Mouse (Mus musculus): ENCODE measurements around the gene Dscam.

Gene Dscam

DNA sequence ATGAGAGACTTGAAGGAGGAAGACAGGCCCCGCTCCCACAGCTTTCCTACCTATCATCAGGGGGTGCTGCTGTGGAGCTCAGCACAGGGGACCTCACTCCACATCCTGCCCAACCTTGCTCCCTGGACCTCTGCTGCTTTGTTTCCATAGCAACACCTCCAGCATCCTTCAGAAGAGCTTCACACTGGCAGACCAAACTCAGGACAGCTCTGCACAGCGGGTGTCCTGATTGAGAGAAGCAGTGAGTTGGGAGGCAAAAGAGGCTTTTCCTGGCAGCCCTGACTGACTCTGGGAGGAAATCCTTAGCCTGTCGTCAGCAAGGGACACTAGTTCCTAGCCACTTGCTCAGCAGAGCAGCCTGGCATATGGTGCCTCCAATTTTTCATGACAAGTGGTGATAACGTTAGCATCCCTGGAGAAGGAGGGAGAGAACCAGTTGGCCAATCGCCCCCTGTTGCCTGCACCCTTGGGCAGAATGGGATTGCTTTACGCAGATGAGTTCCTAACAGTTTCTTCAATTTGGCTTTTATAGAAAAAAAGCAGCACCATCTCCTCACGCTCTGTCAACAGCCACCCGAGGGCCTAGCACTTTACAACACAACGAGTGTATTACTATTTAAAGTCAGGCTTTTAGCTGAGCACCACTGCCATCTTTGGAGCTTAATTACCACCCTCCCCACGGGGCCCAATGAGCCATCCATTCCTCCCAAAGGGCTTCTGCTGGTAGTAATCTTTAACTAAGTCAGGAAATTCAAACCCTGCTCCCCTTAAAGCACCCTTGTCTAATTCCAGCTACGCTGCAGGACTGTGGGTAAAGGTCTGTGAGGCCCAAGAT lies 224.9 kb downstream of the Dscam start:
- in situ Hi-C loops (cut with MboI, MseI), result no loop called here

DNA sequence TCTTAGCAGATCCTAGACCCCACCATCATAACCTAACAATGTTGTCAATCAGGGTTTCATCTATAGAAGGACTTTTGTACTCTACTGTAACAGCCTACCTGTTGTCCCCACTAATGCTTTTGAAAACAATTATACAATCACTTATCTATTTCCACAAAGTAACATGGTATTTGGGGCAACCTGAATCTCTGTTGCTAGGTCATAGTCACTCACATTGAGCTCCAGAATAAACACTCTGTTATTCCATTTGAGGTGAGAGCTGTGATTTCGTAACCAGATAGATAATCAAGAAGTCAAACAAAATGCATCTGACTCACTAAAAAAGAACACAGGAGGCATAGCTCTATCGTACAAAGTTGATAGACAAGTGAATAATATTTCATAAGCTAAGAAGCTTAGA lies 226.9 kb downstream of the Dscam start:
- in situ Hi-C loops (cut with MboI, MseI), result no loop called here

DNA sequence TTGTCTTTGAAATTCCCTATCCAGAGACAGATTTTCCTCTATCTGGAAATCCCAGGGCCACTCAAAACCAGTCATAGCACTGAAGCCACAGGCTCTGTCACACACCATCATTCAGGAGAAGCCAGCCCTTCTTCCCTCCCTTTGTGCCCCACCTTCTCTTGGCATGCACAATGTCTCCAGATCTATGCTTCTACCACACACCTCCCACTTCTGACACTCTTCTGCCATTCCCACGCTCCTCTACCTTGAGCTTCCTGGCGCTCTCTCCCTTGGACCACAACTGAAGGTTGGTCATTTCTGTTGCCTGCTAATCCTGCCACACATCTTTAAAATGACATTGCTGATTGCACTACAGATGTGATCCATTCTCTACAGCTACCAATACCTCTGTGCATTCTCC lies 235.8 kb downstream of the Dscam start:
- in situ Hi-C loops (cut with MboI, MseI), result no loop called here

DNA sequence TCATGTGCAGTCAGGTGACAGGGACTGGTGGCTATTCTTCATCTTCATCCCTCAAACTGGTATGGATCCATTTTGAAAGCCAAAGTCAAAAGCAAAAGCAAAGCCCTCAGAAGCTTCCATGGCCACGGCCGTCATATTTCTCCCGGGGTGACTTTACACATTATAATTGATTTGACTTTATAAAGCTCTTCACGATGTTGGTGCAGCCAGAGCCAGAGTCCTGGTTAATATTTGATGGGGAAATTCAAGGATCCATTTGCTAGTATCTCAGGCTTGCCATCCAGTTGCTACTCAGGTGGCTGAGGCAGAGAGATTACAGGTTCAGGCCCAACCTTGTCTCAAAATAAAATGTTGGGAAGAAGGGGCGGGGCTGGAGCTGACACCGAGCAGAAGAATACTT lies 238.3 kb downstream of the Dscam start:
- in situ Hi-C loops (cut with MboI, MseI), result no loop called here

DNA sequence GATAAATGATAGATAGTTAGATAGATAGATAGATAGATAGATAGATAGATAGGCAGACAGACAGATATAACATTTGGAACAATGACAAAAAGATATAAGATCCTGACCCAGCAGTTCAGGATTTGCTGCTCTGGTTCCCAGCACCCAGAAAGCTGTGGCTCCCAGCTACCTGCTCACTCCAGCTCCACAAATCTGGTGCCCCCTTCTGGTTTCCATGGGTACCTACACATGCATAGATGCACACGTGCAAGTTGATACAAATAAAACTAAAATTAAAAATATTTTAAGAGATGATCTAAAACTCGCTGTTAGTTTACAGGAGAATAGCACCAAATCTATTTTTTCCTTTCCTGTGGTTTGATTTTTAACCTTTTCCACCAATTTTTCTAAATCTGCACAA lies 238.8 kb downstream of the Dscam start:
- in situ Hi-C loops (cut with MboI, MseI), result no loop called here

DNA sequence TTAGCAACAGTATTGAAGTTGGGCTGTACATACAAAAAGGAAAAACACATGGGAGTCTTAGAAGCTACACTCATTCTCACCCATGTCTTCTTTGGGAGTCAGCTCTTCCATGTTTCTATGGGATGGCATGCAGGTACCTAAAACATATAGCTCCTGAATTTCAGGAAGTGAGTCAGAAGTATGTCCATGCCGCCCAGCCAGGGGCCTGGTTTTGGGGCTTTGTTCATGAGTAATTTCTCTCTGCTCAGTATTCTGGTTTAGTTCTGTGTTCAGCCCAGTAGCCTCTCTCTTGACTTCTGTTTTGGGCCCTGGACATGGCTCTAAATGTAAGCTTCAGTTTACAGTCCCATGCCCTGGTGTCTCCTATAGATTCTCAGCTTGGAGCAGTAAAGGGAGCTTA lies 242.5 kb downstream of the Dscam start:
- in situ Hi-C loops (cut with MboI, MseI), result no loop called here

DNA sequence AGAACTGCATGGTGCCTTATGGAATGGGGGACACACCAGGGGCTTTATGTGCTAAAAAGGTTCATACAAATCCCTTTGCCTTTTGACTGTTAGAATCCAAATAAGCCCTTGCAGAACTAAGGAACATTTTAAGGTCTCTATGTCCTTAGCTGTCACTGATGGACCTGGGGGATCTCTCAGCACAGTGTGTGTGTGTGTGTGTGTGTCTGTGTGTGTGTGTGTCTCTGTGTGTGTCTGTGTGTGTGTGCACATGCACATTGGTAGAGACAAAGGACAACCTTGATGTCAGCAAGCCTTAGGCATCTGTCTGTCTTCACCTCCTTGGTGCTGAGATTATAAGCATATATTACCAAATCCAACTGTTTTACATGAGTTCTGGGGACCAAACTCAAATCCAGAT lies 243.1 kb downstream of the Dscam start:
- in situ Hi-C loops (cut with MboI, MseI), result no loop called here

DNA sequence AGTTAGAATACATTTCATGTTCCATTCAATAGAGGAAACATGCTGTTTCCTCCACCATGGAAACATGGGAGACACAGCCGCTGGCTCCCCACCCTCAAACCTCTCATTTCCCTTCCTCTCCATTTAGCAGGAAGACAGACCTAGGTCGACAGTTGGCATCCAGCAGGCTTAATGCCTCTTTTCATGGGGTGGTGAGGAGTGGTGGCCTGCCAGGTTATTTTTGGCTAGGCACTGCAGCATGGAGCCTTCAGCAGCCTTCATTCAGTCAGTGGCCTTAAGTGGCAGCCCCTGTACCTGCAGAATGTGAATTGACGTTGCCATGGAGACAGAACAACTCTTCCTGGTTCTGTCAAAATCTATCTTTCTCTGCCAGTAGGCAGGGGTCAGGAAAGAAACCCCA lies 243.6 kb downstream of the Dscam start:
- in situ Hi-C loops (cut with MboI, MseI), result no loop called here

DNA sequence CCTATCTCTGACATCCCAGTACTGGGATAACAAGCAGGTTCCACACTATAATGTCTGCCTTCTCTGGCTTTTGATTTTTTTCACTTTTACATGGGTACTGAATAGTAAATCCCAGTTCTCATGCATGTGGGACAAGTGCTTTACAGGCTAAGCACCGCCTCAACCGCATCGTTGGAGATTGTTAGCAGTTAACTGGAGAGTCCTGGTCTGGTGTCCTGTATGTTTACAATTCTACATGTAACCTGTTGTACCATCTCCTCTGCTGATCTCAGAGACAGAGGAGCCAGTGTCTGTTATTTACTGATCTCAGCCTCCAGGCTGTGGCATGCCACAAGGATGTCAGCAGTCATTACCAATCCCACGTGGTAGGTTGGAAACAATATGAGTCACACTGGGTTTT lies 246.6 kb downstream of the Dscam start:
- in situ Hi-C loops (cut with MboI, MseI), result no loop called here

DNA sequence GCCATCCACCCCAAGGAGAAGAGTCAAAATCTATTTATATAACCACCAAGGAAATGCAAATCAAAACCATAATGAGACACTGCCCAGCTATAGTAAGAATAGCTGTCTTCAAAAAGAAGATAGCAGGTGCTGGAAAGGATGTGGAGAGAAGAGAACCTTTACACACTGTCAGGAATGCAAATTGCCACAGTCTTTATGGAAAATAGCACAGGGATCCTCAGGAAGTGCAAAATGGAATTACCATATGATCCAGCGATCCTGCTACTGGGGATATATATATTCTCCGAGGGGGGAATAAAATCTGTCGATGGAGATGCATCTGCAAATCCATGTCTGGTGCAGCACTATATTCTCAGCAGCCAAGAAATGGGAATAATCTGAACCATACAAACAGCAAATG lies 256.1 kb downstream of the Dscam start:
- in situ Hi-C loops (cut with MboI, MseI), result loop anchor here (10.0 kb wide), 1 partner anchor 970 kb away; no protein-coding TSS in a partner anchor

DNA sequence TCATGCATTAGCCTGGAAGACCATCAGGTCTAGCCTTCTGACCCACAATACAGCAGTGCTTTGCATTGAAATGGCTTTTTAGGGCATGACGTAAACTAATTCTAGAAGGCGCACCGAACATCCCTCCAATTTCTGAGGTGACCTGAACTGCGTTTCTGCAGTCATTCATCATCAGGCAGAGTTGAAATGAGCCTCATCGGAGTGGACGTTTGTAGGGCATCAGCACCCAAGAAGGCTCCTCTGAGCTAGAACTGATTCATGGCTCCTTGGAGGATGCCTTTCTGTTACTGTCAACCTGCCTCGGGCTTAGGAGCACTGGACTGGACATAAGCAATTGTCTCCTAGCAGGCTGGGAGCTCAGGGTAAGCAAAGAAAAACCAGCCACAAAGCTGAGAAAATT lies 257.7 kb downstream of the Dscam start:
- in situ Hi-C loops (cut with MboI, MseI), result loop anchor here (10.0 kb wide), 1 partner anchor 972 kb away; no protein-coding TSS in a partner anchor

DNA sequence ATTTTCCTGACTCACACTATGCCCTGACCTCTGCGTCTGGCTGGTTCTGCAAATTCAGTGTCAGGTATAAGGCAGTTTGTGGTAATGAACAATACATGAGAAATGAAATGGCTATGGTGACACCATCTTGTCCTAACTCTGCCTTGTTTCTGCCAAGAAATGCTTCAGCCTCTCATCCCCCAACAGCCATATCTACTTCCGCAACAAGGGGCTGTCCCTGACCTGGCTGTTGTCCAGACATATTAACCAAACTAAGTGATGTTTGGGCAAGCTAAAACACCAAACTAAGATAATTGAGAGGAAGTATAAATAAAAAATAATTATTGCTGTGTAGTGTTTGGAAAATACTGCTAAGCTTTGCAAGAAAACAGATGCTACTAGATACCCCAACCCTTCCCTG lies 258.4 kb downstream of the Dscam start:
- in situ Hi-C loops (cut with MboI, MseI), result loop anchor here (10.0 kb wide), 1 partner anchor 973 kb away; no protein-coding TSS in a partner anchor

DNA sequence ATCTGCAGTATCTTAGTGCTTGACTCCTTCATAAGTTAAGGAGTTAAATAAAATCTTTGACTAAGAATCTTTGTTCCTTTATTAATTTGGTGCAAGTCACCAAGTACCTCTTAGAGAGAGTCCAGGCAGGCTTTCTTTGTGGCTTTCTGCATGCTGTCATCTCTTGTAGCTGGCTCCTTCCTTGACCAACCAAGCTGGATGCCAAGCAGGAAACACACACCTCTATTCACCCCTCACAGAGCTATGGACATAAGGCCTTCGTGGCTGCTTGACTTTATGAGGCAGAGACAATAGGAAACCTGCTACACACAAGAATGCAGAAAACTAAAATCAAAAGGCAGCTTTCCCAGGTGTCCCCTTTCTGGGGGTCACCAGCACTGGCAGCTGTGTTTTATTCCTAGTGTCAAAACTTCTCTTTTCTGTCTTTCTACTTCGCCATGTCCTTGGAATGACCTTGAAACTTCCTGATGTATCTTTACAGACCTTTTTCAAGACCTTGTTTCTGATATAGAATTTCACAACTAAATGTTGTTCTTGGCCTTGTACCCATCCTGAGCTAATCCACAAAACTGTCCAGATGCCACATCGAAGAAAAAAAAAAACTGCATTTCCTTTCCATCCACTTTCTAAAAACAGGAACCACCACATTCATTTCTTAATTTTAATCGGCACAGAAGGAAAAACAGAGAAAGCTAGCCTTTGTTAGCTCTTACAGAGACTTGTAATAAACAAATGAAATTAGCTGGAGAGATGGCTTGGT lies 260.0 kb downstream of the Dscam start:
- in situ Hi-C loops (cut with MboI, MseI), result loop anchor here (10.0 kb wide), 1 partner anchor 974 kb away; no protein-coding TSS in a partner anchor

DNA sequence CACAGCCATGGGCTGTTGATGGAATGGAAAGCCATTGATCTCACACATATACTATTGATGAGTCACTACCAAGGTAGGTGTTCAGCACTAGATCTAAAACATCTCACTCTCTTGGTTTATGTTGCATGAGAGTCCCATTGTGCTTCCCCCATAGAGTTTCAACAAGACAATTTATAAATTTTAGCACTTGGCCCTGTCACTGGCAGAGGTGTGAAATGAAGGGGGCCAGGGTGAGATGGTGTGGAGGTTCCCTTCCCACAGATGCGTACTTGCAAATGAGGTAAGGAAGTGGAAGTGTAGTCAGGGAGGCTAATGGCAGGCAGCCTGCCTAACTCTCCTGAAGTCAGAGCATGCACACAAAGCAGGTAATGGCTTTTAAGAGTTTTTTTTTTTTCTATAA lies 262.7 kb downstream of the Dscam start:
- in situ Hi-C loops (cut with MboI, MseI), result loop anchor here (5.0 kb wide), 1 partner anchor 369 kb away; no protein-coding TSS in a partner anchor

DNA sequence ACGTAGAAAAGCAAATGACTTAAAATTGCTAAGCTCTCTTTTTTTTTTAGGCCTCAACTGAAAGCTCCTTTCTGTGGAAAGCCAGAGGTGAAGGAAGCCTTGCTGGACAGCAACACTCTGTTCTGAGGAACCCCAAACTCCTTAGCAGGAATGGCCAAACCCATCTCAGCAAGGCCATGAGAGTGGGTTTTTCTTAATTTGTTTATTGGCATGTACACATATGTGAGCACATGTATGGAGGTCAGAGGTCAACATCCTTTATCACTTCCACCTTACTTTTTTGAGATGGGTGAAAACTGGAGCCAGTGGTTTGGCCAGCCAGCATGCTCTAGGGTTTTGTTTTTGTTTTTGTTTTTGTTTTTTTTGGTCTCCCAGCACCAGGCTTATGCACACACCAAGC lies 263.5 kb downstream of the Dscam start:
- in situ Hi-C loops (cut with MboI, MseI), result loop anchor here (5.0 kb wide), 1 partner anchor 370 kb away; no protein-coding TSS in a partner anchor

DNA sequence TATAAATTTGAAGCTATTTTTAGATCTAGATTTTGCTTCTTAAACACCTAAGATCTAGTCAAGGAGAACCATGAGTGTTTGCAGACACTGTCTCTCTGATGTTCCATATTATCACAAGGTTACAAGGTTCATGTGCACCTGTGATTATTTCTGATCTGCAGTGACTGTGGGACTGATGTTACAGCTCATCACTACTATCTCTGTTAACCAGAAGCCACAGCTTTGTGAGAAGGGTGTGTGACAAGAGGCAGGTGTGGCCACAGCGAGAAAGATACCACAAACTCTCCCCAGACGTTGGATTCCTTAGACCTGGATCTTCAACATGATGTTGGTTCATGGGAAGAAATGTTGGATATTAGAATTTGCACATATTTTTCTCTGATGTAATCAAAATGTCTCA lies 263.9 kb downstream of the Dscam start:
- in situ Hi-C loops (cut with MboI, MseI), result loop anchor here (5.0 kb wide), 1 partner anchor 371 kb away; no protein-coding TSS in a partner anchor

DNA sequence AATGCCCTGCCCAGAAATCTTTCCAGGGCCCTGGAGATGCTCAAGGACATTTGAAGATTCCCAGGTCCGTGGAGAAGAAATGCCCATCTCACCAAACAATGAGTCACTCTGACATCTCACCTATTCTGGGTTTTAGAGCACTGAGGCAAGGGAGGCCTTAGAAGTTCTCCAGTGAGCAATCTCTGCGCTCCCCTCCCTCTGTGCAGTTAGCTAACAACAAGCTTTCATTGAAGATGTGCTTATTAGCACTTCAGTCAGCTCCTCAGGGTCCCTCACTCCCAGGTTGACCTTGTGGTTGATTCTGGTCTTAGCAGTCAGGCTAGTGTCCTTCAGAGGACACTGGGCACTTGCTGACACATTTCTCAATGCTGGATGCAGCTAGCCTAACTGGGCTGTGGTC lies 265.8 kb downstream of the Dscam start:
- in situ Hi-C loops (cut with MboI, MseI), result loop anchor here (5.0 kb wide), 1 partner anchor 373 kb away; no protein-coding TSS in a partner anchor

DNA sequence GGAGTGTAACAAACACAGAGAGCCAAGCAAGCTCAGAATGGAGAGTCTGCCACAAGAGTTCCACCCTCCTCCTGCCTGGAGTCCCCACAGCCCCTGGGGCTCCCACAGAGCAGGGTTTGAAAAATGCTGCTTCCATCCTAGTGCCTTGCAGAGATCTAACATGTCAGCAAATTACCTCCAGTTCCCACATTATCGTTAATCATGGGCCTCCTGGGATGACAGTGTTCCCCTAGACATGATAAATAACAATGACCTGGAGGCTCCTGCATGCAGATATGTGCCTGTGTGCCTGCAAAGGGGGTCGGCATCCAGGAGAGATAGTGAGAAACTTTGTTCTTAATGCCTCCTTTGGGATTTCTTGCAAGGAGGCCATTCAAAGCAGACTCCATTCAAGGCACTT lies 266.2 kb downstream of the Dscam start:
- in situ Hi-C loops (cut with MboI, MseI), result no loop called here

DNA sequence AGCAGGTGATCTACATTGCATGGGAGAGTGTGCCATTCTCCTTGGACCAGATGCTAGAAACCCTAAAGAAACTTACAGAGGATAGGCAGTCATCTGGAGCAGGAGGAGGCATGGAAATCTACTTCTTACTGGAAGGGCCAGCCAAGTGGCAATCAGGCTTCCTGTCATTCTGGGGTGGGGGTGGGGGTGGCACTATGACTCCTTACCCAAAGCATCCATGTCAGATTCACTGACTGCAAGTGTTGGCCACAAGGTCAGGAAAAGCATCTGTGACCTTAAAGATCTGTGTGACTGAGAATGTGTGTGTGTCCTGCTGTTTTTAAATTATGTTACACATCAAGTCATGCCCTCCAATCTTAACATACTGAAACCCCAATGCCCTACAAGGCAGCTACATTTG lies 268.0 kb downstream of the Dscam start:
- in situ Hi-C loops (cut with MboI, MseI), result no loop called here

DNA sequence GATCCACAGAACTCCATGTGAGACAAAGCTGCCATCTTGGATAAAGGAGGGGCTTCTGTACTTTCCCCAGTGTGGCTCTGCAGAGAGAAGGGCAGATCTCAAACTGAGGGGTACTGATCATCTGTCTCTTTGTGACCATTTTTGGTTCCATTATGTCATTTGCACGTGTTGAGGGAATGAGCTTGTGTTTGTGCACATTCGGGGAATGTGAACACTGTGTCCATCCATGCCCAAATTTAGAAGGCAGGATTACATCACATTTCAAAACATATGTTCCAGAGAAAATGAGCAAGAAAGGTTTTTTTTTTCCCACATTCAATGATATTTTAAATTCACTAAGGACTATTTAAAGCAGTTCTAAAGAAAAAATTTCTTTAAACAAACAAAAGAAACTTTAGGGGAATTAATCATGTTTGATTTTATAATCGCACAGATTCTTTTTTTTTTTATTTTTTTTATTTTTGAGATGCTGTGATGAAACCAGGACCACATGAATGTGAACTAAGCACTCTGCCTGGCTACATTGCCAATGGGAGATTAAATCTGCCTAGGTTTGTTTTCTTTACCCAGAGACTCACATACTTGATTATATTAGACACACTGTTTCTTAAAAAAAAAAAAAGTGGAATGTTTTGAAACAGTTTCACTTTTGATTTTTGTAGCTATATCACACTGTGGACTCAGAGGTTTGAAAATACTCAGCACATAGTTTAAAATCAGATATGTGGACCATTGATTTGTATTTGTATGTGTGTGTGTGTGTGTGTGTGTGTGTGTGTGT lies 269.1 kb downstream of the Dscam start:
- in situ Hi-C loops (cut with MboI, MseI), result no loop called here

DNA sequence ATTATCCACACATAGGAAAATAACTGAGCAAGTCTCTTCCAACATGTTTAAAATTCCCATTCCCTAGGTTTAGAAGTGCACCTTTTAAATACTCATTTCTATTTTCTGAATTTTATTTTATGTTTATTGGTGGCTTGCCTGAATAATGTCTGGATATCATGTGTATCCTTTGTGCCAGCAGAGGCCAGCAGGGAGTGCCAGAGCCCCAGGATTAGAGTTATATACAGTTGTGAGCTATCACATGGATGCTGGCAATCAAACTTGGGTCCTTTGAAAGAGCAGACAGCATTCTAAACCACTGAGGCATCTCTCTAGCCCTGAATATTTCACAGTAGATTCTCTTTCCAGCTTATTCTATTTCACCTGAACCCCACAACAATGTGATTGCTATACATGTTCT lies 271.2 kb downstream of the Dscam start:
- in situ Hi-C loops (cut with MboI, MseI), result loop anchor here (10.0 kb wide), 1 partner anchor 395 kb away; no protein-coding TSS in a partner anchor

All from T-helper 1 cell (primary cell).